Mouse (Mus musculus) embryonic fibroblast, embryonic 13.5 days (primary cell): ENCODE measurements around the gene Samd4b. TPM values are rescaled to one million over a fixed set of nuclear protein-coding genes. Genes with fewer than 3 reads are reported as not detected.

ENCODE experiments used
- H3K27ac ChIP-seq: 2 replicates; pipeline ENCODE4 v1.5.1; 2012; ENCODE audit warnings: low read length, control low read depth, inconsistent platforms; ENCODE audit not compliant: insufficient read depth
- H3K4me1 ChIP-seq: 2 replicates; pipeline ENCODE4 v1.6.1; 2011; ENCODE audit warnings: low read length; ENCODE audit not compliant: control insufficient read depth, insufficient read depth
- H3K4me3 ChIP-seq: 2 replicates; pipeline ENCODE4 v1.5.1; 2011; ENCODE audit warnings: mild to moderate bottlenecking, control low read depth, low read length; ENCODE audit not compliant: insufficient read depth
- CTCF ChIP-seq: IDR thresholded peaks from 2 replicates; pipeline ENCODE4 v1.5.1; 2011; ENCODE audit warnings: mild to moderate bottlenecking, control low read depth, low read length, moderate library complexity, borderline replicate concordance; ENCODE audit not compliant: insufficient read depth
- POLR2A ChIP-seq: IDR thresholded peaks from 2 replicates; pipeline ENCODE4 v1.6.1; 2011; ENCODE audit warnings: low read depth, mild to moderate bottlenecking, control low read depth, low read length, moderate library complexity
- polyA plus RNA-seq: library from polyadenylated mRNA; stranded (reverse); fragments of >200 nt; gene quantifications from 2 replicates; pipeline ENCODE4 v1.2.4, GENCODE M21; 2011; ENCODE audit warnings: low read depth; ENCODE audit not compliant: missing spikeins, insufficient read length

The Samd4b gene
- polyA plus RNA-seq, 1 experiment: 69.3 TPM

DNA sequence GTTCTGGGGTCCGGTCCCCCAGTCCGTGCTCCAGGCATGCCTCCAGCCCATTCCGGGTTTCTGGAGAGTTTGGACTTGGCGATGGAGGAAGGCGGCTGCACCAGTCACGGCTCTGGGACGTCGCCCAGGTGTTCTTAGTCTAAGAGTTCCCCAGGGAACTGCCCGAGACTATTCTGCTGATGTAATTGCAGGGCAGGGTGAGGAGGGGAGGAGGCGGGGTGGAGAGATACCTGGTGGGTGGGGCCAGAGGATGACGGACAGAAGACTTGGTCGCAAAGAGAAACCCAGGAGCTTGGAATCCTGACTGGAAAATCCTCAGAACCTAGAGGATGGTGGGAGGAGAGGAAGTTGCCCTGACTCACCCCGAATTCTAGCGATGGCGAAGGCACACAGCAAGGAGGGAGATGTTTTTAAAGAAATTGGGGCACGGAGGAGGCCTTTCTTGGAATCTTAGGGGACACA is 109.9 kb downstream of the Samd4b start:
- no peak overlapping the region for H3K27ac ChIP-seq
- TF ChIP-seq POLR2A: no peak
- H3K4me3 ChIP-seq: no peak overlapping the region
- no peaks in the 10 kb centered on the region; the same call in 1 of the 2 replicates for H3K4me1 ChIP-seq

DNA sequence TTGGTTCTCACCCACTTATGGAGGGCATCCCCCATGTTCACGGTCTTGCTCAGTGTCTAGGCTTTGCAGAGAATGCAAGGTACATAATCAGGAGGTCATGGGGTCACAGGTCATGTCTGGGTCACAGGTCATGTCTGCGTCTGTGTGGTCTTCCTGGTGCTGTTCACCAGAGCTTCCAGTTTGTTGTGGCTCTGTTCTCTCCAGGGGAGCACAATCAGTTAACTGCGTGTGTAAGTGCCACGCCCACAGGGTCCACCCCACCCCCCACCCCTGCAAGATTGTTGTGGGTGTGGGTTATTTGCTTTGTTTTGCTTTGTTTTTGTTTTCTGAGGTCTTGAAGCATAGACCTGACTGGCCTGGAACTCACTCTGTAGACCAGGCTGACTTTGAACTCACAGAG is 113.8 kb downstream of the Samd4b start:
- Histone ChIP-seq H3K4me3 (no peak overlapping the region), H3K4me1 (no peaks in the 10 kb centered on the region; the same call in 1 of the 2 replicates), H3K27ac (no peak overlapping the region)
- TF ChIP-seq CTCF: no peak
- TF ChIP-seq POLR2A: no peak

DNA sequence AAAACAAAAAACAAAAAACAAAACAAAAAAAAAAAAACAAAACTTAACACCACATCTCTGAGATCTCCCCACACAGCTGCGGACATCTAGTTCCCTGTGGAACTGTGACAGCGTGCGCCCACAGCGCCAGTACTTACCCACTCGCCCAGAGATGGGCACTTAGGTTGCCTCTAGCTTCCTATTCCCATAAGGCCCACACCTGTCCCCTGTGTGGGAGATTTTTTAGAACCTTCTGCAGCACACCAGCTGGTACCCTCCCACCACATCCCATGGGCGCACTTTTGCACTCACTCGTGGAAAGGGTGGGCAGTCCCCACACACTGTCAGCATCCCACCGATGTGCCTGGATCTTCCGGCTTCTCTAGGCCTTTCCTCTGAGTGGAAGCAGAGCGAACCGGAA is 115.1 kb downstream of the Samd4b start:
- H3K4me3 ChIP-seq: no peak overlapping the region
- no peak for TF ChIP-seq CTCF
- no peak for TF ChIP-seq POLR2A
- no peaks in the 10 kb centered on the region for H3K4me1 ChIP-seq
- no peak overlapping the region for H3K27ac ChIP-seq

DNA sequence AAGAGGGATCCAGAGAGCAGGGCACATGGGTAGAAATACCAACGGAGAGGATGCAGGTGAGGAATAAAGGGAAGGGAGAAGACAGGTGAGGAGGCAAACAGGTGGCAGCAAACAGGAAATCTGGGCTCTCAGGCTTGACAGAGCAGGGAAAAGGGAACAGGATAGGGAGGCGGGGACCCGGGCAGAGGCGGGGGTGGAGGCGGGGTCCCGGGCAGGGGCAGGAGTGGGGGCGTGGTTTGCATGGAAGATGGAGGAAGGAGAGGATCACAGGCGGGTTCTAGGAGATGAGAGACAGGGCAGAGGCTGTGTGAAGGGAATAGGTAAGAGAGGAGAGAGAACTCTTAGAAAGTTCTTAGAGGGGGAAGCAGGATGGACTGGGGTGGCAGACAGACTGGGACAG is 119.1 kb downstream of the Samd4b start:
- Histone ChIP-seq H3K27ac (no peak overlapping the region), H3K4me3 (no peak overlapping the region), H3K4me1 (no peaks in the 10 kb centered on the region)
- TF ChIP-seq POLR2A (no peak), CTCF (no peak)

DNA sequence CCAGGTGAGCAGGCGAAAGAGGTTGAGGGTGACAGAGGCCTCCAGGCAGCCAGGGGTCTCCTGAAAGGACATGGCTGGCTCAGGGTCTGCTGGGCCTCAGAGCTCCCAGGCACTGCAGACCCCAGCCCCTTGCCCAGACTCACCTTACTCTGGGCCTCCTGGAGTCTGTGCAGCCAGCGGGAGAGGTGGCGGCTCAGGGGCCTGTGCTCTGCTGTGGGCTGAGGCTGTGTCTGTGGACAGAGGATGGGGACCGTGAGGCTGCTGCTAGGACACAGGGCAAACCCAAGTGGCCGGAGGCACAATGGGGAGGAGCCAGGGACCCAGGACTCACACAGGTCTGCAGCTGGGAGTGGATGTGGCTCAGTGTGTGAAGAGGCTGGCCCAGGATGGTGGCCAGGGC is 120.6 kb downstream of the Samd4b start:
- TF ChIP-seq POLR2A: no peak
- TF ChIP-seq CTCF: no peak
- Histone ChIP-seq H3K4me3 (no peak overlapping the region), H3K4me1 (no peaks in the 10 kb centered on the region), H3K27ac (no peak overlapping the region)

DNA sequence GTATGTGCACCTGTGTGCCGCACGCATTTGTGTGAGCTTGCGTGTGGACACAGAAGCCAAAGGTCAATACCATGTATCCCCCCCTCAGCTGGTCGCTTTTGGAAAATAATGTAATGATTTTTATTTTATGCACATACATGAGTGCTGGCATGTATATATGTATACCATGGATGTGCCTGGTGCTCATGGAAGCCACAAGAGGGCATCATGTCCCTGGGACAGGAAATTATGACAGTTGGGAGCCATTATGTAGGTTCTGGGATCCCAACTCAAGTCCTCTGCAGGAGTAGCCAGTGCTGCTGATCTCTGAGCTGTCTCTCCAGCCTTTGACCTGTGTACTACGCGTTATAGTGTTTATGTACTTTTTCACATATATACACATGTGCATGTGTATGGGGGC is 121.8 kb downstream of the Samd4b start:
- no peak overlapping the region for H3K27ac ChIP-seq
- H3K4me3 ChIP-seq: no peak overlapping the region
- no peaks in the 10 kb centered on the region for H3K4me1 ChIP-seq
- no peak for TF ChIP-seq POLR2A
- TF ChIP-seq CTCF: no peak

DNA sequence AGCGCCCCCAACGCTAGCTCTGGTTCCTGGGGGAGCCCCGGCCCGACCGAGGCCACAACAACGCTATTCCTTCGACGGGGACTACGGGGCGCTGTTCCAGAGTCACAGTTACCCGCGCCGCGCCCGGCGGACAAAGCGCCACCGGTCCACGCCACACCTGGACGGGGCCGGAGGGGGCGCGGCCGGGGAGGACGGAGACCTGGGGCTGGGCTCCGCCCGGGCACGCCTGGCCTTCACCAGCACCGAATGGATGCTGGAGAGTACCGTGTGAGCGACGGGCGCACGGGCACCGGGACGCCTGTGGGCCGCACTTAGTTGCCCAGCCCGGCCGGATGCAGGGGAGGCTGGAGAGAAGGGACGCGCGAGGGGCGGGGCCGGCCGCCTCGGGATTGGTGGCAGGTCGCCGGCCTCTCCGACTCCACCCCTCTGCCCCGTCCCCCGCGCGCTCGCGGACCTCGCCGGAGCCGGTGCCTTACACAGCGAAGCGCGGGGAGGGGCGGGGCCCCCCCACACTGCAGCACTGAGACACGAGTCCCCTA is 130.7 kb downstream of the Samd4b start:
- no peaks in the 10 kb centered on the region for H3K4me1 ChIP-seq
- H3K4me3 ChIP-seq: peak overlapping the region; percentile 36
- H3K27ac ChIP-seq: no peak overlapping the region
- peak; percentile 43; the same call in 1 of the 2 replicates for TF ChIP-seq POLR2A
- no peak for TF ChIP-seq CTCF

DNA sequence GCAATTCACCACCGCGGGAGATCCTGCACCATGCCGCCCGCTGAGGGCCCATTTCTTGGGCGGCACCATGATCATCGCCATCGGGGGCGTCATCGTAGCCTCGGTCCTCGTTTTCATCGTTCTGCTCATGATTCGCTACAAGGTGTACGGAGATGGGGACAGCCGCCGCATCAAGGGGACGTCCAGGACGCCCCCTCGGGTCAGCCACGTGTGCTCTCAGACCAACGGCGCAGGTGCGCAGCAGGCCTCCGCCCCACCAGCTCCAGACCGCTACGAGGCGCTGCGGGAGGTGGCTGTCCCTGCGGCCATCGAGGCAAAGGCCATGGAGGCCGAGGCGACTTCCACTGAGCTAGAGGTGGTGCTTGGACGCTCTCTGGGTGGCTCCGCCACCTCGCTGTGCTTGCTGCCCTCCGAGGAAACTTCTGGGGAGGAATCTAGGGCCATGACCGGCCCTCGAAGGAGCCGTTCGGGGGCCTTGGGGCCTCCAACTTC is 131.2 kb downstream of the Samd4b start:
- no peak for TF ChIP-seq CTCF
- H3K27ac ChIP-seq: no peak overlapping the region
- H3K4me1 ChIP-seq: no peaks in the 10 kb centered on the region
- H3K4me3 ChIP-seq: no peak overlapping the region; the same call in 1 of the 2 replicates

DNA sequence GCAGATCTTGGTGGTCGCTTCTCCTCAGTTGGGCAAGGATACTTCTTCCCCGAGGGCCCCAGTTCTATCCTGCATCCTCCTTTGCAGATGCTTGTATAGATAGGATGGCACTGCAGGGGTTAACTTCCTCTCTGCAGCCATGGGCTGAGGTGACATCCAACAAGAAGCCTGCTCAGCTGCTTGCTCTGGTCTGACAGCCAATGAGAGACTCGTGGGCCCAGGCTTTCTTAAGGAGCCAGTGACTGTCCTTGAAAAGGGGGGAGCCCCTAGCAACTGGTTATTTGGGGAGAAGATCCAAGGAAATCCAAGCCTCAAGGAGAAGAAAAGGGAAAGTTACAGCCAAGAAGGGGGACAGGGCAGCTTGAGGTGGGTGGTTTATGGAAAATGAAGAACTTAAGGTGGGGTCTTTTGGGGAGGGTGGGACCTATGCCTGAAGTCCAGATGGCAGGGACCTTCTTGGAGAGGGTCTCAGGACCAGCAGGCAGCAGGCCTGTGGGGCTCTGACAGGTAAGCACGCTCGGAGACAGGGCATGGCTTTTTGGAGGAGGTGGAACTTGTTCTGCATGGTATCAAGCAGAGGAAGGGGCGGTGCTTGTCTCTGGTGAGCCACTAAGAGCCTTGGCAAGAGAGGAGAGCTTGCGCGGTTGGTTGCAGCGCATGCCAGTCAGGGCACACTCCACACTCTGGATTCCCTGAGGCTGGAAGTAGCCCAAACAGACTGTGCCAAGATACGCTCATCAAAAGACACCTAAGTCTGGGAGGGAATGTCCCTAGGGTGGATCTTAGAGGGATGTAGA is 133.3 kb downstream of the Samd4b start:
- Histone ChIP-seq H3K27ac (no peak overlapping the region), H3K4me1 (no peaks in the 10 kb centered on the region), H3K4me3 (no peak overlapping the region)
- TF ChIP-seq POLR2A: no peak
- TF ChIP-seq CTCF: no peak

DNA sequence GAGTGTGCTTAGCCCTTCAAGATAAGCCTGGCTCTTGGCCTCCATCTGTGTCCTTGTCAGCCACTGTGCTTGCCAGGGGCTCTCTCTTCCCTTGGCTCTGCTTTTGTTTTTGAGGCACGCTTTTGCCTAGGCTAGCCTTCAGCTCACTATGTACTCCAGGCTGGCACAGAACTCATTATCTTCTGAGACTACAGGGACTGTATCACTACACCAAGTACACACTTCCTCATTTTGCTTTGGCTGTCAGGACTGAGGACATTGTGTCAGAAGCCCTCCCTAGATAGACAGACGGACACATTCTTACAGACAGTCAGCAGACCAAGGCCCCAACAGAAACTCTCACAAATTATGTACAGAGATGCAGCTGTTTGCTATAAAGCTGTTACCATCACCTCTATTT is 135.2 kb downstream of the Samd4b start:
- TF ChIP-seq POLR2A: no peak
- no peak for TF ChIP-seq CTCF

DNA sequence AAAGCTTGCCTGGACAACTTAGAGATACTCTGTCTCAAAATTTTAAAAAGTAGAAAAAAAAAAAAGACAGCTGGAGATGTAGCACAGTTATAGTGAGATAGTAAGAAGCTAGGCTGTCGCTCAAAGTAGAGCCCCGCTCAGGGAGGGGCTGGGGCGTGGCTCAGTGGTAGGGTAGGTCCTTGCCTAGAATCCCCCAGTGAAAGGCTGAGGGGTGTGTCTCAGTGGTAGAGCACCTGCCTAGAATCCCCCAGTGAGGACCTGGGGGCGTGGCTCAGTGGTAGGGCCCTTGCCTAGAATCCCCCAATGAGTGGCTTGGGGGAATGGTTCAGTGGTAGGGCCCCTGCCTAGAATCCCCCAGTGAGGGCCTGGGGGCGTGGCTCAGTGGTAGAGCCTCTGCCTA is 137.6 kb downstream of the Samd4b start:
- no peak for TF ChIP-seq POLR2A

More for the DNA sequence above, 135.2 kb downstream of the Samd4b start:
- H3K4me1 ChIP-seq: no peaks in the 10 kb centered on the region
- H3K27ac ChIP-seq: no peak overlapping the region
- H3K4me3 ChIP-seq: no peak overlapping the region

More for the DNA sequence above, 137.6 kb downstream of the Samd4b start:
- Histone ChIP-seq H3K4me1 (no peaks in the 10 kb centered on the region), H3K27ac (no peak overlapping the region), H3K4me3 (no peak overlapping the region)
